Mouse (Mus musculus) cortical plate, adult 2 months (tissue): ENCODE measurements around the gene Aph1a.

Experiments
- CTCF ChIP-seq: fragments of 200-500 bp; IDR thresholded peaks from 2 replicates; pipeline ENCODE4 v1.5.1; 2011; ENCODE audit warnings: mild to moderate bottlenecking, control low read depth, low read length; ENCODE audit not compliant: insufficient read depth; ENCODE audit errors: extremely low read depth
- POLR2A ChIP-seq: fragments of 200-500 bp; IDR thresholded peaks from 2 replicates; pipeline ENCODE4 v1.6.1; 2011; ENCODE audit warnings: mild to moderate bottlenecking, low read length, control low read depth; ENCODE audit not compliant: insufficient read depth; ENCODE audit errors: extremely low read depth

DNA sequence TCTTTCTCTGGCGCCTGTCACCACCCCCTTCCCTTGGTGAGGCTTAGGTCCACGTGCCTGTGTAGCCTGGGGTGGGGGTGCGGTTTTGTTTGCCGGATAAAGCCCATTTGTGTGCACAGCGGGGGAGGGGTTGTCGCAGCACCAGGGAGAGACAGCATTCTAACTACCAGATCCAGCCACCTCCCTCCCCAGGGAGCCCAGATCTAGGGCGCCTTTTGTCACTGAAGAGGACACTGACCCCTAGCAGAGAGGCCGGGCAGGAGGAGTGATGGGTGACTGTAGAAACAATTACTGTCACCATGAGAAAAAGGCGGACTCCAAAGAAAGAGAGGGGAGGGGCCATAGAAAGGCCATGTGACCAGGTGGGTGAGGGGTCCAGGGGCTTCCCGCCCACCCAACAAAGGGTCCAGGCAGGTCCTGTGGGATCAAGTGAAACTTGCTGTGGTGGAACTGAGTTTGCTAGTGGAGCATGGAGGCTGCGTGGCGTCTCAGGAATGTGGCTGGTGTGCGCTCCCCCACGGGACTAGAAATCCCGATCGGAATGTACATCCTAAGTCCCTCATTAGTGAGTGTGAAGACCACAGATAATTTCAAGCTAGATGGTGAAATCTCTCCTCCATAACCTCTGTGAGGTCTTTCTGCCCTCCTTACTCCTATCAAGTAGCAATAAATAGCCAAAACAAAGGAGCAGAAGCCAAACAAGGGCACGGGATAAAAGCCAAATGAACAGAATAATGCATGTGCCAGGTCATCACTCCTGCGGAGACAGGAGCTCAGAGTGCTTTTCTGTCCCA, 11.6 kb downstream of the Aph1a start:
- TF ChIP-seq CTCF, result no peak
- 0 out of 2 replicates have a peak, but pooled peaks have one; percentile 28 for TF ChIP-seq POLR2A
